Mouse (Mus musculus) left cerebral cortex, adult 18-20 months (tissue): Measurements from ENCODE around the gene Klhl42. TPM values are rescaled to one million over a fixed set of nuclear protein-coding genes. Genes with fewer than 3 reads are reported as not detected.

Experiments used
- DNase-seq, 2 experiments: peaks; one replicate each; pipeline ENCODE4 v3.0.0; 2021 to 2022; ENCODE audit warnings: low spot score in 2 of 2, mixed read lengths in 1 of 2
- long read RNA-seq, 2 experiments: library from polyadenylated mRNA; stranded (forward); transcript quantifications; one replicate each; pipeline ENCODE4 v2.0.0; 2021
- total RNA-seq, 2 experiments: library from RNA; stranded (reverse); gene quantifications; 2 replicates each; pipeline ENCODE4 v1.2.3; 2021

The Klhl42 gene
- total RNA-seq: 10 to 100 TPM; 22.0 to 22.1 TPM
- long read RNA-seq, experiment 1, full-length matches to known transcripts: 16 of 24 reads
- long read RNA-seq, experiment 1, partial matches to known transcripts: 0 of 24 reads
- long read RNA-seq, experiment 1, other reads (novel, unspliced or antisense): 8 of 24 reads
- long read RNA-seq, experiment 2, full-length matches to known transcripts: 10 of 14 reads
- long read RNA-seq, experiment 2, partial matches to known transcripts: 1 of 14 reads
- long read RNA-seq, experiment 2, other reads (novel, unspliced or antisense): 3 of 14 reads

DNA sequence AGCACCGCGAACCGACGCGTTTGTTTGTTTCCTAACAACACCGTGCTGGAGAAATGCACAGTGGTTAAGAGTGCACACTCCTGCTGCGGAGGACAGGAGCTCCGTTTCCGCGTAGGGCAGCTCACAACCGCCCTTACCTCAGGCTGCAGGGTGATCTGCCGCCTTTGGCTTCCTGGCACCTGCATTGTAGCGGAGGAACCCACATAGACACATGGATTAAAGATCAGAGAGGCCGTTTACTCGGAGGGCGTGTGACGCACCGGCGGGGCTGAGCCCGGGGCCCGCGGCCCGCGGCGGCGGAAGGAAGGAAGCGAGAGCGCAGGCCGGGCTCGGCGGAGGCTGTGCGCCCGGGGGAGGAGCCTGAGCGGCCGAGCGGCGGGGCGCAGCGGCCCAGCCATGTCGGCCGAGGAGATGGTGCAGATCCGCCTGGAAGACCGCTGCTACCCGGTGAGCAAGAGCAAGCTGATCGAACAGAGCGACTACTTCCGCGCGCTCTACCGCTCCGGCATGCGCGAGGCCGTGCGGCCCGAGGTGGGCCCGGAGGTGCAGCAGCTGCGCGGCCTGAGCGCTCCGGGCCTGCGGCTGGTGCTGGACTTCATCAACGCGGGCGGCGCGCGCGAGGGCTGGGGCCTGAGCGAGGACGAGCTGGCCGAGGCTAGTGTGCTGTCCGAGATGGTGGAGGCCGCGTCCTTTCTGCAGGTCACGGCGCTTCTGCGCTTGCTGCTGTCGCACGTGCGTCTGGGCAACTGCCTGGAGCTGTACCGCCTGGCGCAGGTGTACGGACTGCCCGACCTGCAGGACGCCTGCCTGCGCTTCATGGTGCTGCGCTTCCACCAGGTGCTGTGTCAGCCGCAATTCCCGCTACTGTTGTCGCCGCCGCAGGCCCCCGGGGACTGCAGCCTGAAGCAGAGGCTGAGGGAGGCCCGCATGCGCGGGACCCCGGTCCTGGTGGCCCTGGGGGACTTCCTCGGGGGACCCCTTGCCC, at the start of gene Klhl42:
TSS of gene Klhl42 (plus strand) at position 244 of the 985 bp plus-strand sequence.
- DNase-seq: peak; percentile 59 to 82

DNA sequence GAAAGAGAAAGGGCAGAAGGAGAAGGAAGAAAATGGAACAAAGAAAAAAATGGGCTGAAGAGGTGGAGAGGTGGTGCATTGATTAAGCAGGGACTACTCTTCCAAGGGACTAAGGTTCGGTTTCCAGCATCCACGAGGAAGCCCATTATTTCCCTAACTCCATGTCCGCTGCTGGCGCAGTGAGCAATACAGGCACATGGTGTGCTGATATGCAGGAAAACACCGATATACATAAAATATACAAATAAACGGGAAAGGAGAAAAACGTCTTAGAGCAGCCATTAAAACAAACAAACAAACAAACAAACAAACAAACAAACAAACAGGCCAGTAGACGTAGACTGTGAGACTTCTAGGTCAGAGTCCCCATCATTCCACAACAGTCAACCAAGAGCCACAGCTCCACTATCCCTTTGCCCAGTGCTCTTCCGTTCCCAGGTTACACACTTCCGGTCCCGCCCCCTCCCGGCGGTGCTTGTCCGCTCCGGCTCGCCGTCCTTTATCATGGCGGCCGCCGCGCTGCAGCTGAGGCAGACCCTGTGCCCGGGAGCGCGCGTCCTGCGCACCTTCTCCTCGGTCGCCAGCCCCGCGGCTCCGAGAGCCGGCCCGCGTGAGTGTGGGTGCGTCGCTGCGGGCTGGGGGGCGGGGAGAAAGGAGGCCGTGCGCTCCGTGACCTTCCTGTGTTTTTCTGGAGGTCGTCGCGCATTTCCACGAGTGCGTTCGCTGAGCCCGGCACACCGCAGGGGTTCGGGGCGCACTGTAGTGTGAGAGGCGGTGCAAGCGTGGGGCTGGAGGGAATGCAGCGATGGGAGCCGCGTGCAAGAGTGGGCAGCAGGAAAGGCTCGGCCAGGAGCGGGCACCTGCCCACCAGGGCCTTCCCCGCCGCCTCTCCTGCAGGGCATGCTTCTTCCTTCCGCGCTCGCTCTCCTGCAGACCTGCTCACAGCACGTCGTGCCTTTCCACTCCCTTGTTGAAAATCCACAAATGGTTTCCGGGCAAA, 48.6 kb upstream of the Klhl42 start, which contains the start of gene Mrps35:
TSS of gene Mrps35 (plus strand) at position 474 of the 1,000 bp plus-strand sequence.
- peak; percentile 92 to 93 for DNase-seq

DNA sequence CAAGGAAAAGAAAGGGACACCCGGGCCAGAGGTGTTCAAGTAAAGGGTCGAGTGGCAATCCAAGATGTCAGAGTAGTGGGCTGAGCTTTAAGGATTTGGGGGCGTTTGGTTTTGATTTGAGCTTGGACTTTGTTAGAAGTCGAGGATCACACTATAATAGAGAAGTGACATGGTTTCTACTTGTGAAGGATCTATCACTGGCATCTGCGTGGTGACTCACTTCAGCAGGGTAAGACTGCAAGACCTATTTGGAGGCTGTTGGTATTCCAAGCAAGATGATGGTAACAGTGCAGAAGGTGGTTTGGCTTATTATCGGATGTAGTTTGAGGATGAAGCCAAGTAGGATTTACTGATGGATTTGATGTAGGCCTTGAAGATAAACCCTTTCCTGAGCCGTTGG, 47.5 kb upstream of the Klhl42 start:
- no peak for DNase-seq

DNA sequence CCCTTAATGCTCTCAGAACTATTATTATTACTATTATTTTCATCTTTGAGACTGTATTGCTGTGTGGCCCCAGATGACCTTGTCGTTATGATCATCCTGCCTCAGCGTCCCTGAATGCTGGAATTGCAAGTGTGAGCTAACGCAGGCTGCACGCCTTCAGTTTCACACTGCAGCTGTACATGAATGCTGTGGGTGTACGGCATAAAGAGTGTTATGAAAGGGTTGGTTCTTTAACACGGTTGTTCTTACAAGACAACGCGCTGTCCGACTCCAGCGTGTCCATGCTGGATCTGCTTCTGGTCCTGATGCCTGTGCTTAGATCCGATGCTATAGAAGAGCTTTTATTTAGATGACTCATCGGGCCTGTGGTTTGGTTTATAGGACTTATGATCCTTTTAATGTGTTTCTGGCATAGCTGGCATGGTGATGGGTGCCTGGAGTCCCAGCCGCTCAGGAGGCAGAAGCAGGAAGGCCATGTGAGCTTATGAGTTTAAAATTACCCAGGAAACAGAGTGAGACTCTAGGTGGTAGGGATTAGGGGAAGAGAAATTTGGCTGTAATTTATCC, 41.9 kb upstream of the Klhl42 start:
- DNase-seq: peak; percentile 14 to 31

GRCm38 (mm10) chr6:147051666-147052065, 39.5 kb upstream of the Klhl42 start:
- DNase-seq: no peak

- DNase-seq: no peak
Observed at GRCm38 (mm10) chr6:147052440-147052839, 38.7 kb upstream of the Klhl42 start.

GRCm38 (mm10) chr6:147053785-147054646, 37.2 kb upstream of the Klhl42 start:
- DNase-seq: no peak

GRCm38 (mm10) chr6:147055374-147055977, 35.7 kb upstream of the Klhl42 start:
- DNase-seq: no peak

GRCm38 (mm10) chr6:147059326-147059725, 31.9 kb upstream of the Klhl42 start:
- no peak for DNase-seq

GRCm38 (mm10) chr6:147061630-147062029, 29.5 kb upstream of the Klhl42 start:
- DNase-seq: no peak

DNA sequence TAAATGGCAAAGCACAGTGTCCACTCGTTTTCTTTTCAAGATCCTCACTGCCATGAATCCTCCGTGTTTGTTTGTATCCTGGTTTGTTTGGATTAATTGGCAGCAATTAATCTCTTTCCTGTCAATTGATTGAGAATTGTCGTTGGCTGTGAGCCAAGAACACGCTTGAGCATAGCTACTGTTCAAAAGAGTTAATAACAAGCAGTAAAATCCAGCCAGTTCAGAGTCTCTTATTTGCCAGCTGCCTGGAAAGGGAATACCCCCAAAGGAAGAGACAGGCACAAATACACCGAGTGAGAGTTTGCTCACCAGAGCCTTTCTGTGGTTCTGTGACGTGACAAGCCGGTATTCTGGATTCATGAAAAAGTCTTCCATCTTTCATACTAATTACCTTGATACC, 29.1 kb upstream of the Klhl42 start:
- no peak for DNase-seq

DNA sequence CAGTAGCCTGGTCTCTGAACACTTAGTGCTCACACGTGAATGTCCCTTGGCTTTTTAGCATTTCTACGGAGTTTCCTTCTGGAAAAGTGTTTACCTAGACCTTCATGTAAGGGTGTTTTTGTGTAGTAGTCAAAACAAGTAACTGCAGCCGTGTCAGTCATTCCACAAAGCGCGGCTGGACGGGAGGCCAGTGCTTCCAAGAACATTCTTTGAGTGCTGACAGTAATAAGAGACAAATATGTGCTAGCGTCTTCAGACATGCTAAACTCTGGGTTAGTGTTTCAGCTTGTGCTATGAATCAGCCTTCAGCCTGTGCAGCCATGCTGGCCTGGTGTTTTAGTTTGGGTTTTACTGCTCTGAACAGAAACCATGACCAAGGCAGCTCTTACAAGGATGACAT, 28.5 kb upstream of the Klhl42 start:
- DNase-seq: no peak

DNA sequence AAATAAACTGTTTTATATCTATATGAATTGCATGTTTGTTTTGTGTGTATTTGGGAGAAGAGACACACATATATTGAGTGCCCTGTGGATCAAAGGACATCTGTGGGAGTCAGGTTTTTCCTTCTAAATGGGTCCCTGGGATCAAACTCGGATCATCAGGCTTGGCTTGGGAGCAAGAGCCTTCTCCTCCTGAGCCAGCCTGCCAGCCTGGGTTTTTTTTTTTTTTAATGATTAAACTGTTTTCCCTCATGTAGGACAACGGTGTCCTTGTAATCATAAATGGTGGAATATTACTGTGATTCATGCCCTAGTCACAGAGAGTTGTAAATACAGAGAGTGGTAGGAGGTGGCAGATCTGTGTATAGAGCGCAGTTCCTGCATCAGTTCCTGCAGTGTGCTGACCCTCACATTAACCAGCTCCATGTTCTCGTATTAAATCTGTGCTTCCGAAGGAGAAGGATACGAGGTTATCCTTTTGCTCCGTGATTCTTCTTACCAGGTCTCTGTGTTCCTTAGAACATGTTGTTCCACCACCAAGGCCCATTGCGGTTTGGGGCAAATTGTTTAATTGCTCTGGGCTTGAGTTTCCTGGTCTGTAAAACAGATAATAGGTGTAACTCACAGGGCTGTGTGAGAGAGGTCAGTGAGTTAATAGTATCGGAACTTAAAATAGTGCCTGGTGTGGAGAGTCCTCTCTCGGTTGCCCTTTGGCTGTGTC, 26.8 kb upstream of the Klhl42 start:
- DNase-seq: no peak

DNA sequence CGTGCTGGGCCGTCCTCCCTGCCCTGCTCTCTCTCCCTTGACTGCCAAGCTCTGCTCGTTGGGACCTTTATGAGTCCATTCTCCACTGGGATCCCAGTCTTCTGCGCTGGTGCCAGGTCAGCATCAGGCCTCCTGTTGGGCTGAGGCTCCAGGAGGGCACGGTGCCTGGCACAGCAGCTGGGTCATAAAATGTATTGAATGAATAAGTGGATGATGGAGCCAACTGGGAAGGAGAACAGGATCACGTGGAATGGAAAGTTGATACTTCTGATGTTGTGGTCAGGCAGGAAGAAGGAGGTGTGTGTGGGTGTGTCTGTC, 26.3 kb upstream of the Klhl42 start:
- DNase-seq: no peak

- no peak for DNase-seq
Observed at GRCm38 (mm10) chr6:147075808-147076387, 15.3 kb upstream of the Klhl42 start.

DNA sequence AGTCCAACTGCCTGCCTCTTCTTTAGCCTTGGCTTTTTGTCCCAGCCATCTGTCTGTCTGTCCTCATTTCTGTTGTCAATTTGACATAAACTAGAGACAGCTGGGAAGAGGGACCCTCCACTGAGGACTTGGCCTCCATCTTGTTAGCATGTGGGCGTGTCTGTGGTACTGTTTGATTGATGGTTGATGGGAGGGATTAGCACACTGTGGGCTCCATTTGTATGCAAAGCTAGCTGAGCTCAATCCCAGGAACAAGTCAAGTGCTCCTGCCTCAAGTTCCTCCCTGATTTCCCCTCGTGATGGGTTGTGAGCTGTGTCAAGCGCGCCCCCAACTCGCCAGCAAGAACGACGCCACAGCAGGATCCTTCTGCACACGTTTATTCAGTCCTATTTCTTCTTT, 14.3 kb upstream of the Klhl42 start:
- no peak for DNase-seq

DNA sequence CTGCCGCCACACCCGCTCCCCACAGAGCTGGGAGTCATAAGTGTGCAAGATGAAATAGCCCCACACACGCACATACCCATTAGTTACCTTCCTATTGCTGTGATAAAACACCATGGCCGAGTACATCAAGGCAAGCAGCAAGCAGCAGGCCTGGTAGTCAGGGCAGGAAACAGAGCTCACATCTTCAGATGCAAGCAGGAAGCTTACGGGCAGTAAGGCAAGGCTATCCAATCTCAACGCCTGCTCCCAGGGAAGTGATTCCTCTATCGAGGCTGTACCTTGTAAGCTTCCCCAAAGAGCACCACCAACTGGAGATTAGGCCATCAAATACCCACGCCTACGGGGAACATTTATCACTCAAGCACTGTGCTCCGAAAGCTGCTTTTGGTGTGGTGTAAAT, 11.3 kb upstream of the Klhl42 start:
- no peak for DNase-seq

DNA sequence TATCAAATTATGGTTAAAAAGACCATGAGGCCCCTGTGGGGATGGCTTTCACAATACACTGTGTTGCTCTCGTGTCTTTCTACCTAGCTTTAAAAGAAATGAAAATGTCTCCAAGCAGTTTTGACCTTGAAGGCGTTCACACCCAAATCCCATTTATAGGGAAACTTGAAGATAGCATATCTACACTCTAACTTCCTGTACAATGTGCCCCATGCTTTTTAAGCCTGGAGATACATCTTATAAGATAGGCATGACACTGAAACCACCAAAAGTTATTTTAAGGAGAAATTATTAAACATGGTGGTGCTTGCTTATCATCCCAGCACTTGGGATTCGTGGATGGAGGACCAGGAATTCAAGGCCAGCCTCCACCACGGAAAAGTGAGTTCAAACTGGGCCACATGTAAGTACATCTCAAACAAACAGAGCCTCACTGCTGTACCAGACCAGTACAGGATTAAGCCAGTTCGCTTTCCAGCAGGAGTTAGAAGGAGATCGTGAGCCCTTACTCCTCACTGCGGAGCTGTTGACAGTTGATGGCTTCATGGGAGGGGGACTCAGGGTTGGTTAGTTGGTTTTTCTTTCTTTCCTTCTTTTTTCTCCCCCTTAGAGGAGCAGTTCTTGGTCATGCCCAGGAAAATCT, 5.7 kb upstream of the Klhl42 start:
- DNase-seq: no peak
